Mouse (Mus musculus) intestine, postnatal 0 days (tissue): ENCODE data around the gene Grik1. TPM values are rescaled to one million over a fixed set of nuclear protein-coding genes. Genes with fewer than 3 reads are reported as not detected.

Experiments used
- ATAC-seq: fragments of 200-750 bp; cut with Nextera tagmentation; 2 replicates; pipeline ENCODE4 v1.8.0; 2017; ENCODE audit warnings: mild to moderate bottlenecking, moderate TSS enrichment, moderate library complexity
- H3K27ac ChIP-seq: fragments of 300-500 bp; sonication (generic); 2 replicates; pipeline ENCODE4 v1.5.1; 2014; ENCODE audit warnings: mild to moderate bottlenecking, low read depth, low read length, moderate library complexity
- H3K27me3 ChIP-seq: fragments of 300-500 bp; sonication (generic); replicated peaks from 2 replicates; pipeline ENCODE4 v1.6.1; 2014; ENCODE audit warnings: low read length, mixed read lengths; ENCODE audit not compliant: control insufficient read depth, insufficient read depth
- H3K36me3 ChIP-seq: fragments of 300-500 bp; sonication (generic); 2 replicates; pipeline ENCODE4 v1.6.1; 2014; ENCODE audit warnings: mild to moderate bottlenecking, moderate library complexity; ENCODE audit not compliant: control insufficient read depth, insufficient read depth
- H3K4me1 ChIP-seq: fragments of 300-500 bp; sonication (generic); replicated peaks from 2 replicates; pipeline ENCODE4 v1.6.1; 2014; ENCODE audit warnings: antibody characterized with exemption, low read length, mixed read lengths; ENCODE audit not compliant: control insufficient read depth, insufficient read depth
- H3K4me2 ChIP-seq: fragments of 300-500 bp; sonication (generic); replicated peaks from 2 replicates; pipeline ENCODE4 v1.6.1; 2014; ENCODE audit warnings: low read depth, mild to moderate bottlenecking, moderate library complexity
- H3K4me3 ChIP-seq: fragments of 300-500 bp; sonication (generic); 2 replicates; pipeline ENCODE4 v1.5.1; 2014; ENCODE audit warnings: low read depth, low read length
- H3K9ac ChIP-seq: fragments of 300-500 bp; sonication (generic); 2 replicates; pipeline ENCODE4 v1.6.1; 2014; ENCODE audit warnings: mild to moderate bottlenecking, low read depth, low read length
- H3K9me3 ChIP-seq: fragments of 300-500 bp; sonication (generic); 2 replicates; pipeline ENCODE4 v1.6.1; 2016; ENCODE audit warnings: mixed run types; ENCODE audit not compliant: control insufficient read depth
- CTCF ChIP-seq: sonication (generic); IDR thresholded peaks from 2 replicates; pipeline ENCODE4 v1.5.1; 2016; ENCODE audit warnings: low read depth, mild to moderate bottlenecking, control low read depth, antibody characterized with exemption, moderate library complexity
- WGBS: fragments of 180-500 bp; shearing (Covaris S2); extraction: QIAGEN DNeasy Blood & Tissue Kit; methylation state at CpG from one replicate; pipeline ENCODE4 v1.1.7; 2014; 5-methylcytosine and 5-hydroxymethylcytosine counted together
- polyA plus RNA-seq: library from polyadenylated mRNA; unstranded; fragments of >200 nt; fragmentation: Nextera tagmentation; extraction: Ambion mirVana; gene quantifications from 2 replicates; pipeline ENCODE4 v1.2.1, GENCODE M21; 2015

Grik1 gene
- polyA plus RNA-seq, result 0.52 and 0.54 TPM in 2 replicates

GRCm38 (mm10) chr16:88290132-88290772 is at the start of gene Grik1:
Gene Grik1, minus strand, starts transcription at chr16:88290265.
- H3K27me3 ChIP-seq, result peaks cover 22% of the 10 kb centered on the region
- H3K27ac ChIP-seq, result no peak within 1 kb of the TSS
- H3K4me1 ChIP-seq, result no peaks in the 10 kb centered on the region
- H3K4me2 ChIP-seq, result peak within 1 kb of the TSS; percentile 67
- peak within 1 kb of the TSS; percentile 38 for H3K4me3 ChIP-seq
- no peak within 1 kb of the TSS for H3K9ac ChIP-seq
- ATAC-seq, result no peak; the same call in 1 of the 2 replicates
- no peaks in the 10 kb centered on the region for H3K9me3 ChIP-seq
- no peak for TF ChIP-seq CTCF
- 1% methylated on average over 27 of the region's 27 CpGs for WGBS
- H3K36me3 ChIP-seq, result no peaks in the 10 kb centered on the region

GRCm38 (mm10) chr16:88294209-88294608 is 4.1 kb upstream of the Grik1 start:
- peaks cover 11% of the 10 kb centered on the region for H3K27me3 ChIP-seq
- ATAC-seq, result no peak
- no peaks in the 10 kb centered on the region for H3K4me1 ChIP-seq
- peak; percentile 67 for TF ChIP-seq CTCF
- H3K27ac ChIP-seq, result no peak overlapping the region
- H3K9ac ChIP-seq, result no peak overlapping the region
- H3K4me3 ChIP-seq, result no peak overlapping the region
- WGBS, result 54% methylated on average over 3 of the region's 3 CpGs
- H3K36me3 ChIP-seq, result no peaks in the 10 kb centered on the region
- H3K4me2 ChIP-seq, result no peak overlapping the region
- no peaks in the 10 kb centered on the region for H3K9me3 ChIP-seq

DNA sequence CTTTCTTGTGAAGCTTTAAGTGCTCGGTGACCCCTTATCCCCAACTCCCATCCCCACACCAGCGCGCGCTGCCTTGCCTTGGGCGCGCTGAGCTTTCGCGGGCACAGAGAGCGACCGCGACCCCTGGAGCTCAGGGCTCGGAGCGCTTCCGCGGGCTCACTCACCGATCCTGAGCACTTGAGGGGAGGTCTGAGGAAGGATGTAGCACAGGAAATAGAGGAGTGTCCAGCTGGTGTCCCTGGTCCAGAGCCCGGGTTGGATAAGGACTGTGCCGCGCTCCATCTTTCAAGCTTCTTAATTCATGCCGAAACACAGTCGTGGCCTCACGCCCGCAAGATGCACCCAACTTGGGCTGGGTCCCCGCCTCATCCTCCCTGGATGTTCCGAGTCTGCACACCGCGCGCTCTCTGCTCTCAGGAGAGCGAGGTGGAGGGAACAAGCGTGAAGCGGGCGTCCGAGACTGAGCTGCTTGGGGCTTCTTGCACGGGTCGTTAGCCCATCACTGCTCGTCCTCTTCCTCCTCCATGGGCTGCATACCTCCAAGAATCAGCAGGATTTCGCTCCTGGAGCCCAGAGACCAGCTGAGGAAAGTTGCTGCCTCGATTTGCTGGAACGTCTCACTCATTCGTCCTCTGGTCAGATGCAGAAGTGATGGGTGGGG is 514 bp downstream of the Grik1 start:
- no peaks in the 10 kb centered on the region for H3K4me1 ChIP-seq
- H3K9ac ChIP-seq, result no peak overlapping the region
- under 1% methylated on average over 40 of the region's 40 CpGs for WGBS
- H3K4me2 ChIP-seq, result peak overlapping the region; percentile 67
- peaks cover 22% of the 10 kb centered on the region for H3K27me3 ChIP-seq
- no peak for ATAC-seq
- no peaks in the 10 kb centered on the region for H3K36me3 ChIP-seq
- TF ChIP-seq CTCF, result no peak
- H3K9me3 ChIP-seq, result no peaks in the 10 kb centered on the region
- H3K27ac ChIP-seq, result no peak overlapping the region
- peak overlapping the region; percentile 38 for H3K4me3 ChIP-seq

DNA sequence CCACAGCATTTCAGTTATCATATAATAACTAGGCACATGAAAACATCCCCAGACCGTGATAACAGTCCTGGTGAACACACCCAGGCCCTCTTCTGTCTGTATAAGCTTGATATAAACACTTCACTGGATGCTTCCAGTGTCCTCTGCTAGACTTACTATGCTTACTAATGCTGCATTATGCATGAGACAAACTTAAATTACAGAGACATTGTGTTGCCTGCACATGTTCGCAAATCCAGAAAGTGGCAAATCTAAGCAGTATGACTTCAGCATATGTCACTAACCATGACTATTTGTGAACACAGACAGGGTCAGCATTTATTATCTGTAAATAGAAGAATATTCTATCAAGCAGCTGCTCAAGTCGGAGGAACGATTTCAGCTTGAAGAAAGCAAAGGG is 31.7 kb downstream of the Grik1 start:
- H3K27ac ChIP-seq, result no peak overlapping the region
- H3K9ac ChIP-seq, result no peak overlapping the region
- no peaks in the 10 kb centered on the region for H3K4me1 ChIP-seq
- no peaks in the 10 kb centered on the region for H3K36me3 ChIP-seq
- TF ChIP-seq CTCF, result no peak
- no peak overlapping the region for H3K4me2 ChIP-seq
- H3K9me3 ChIP-seq, result no peaks in the 10 kb centered on the region
- no peak overlapping the region for H3K4me3 ChIP-seq
- no peak for ATAC-seq
- H3K27me3 ChIP-seq, result no peaks in the 10 kb centered on the region
- WGBS, result 67% methylated on average over 4 of the region's 4 CpGs

GRCm38 (mm10) chr16:88257072-88257471 is 33.0 kb downstream of the Grik1 start:
- WGBS, result 85% methylated on average over 5 of the region's 5 CpGs

DNA sequence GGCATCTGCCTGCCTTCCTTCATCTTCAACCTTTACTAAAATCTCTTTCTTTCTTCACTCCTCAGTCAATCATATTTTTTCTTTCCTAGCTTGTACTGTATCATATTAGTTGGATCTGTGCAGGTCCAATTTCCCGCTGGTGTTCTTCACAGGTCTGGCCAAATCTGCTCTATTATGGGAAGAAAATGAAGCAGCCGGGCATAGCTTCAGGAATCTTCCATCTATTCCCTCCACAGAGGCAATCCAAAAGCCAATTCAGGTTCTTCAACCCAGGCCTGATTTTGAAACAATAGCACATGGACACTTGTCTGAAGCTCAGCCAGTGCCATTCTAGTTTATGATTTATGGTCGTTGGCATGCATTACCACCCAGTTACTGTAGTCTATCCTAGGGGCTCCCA is 34.0 kb downstream of the Grik1 start:
- ATAC-seq, result no peak
- no peaks in the 10 kb centered on the region for H3K36me3 ChIP-seq
- H3K9me3 ChIP-seq, result no peaks in the 10 kb centered on the region
- no peaks in the 10 kb centered on the region for H3K27me3 ChIP-seq
- H3K4me2 ChIP-seq, result no peak overlapping the region
- no peak overlapping the region for H3K9ac ChIP-seq
- no peak overlapping the region for H3K4me3 ChIP-seq
- H3K27ac ChIP-seq, result no peak overlapping the region
- no peaks in the 10 kb centered on the region for H3K4me1 ChIP-seq
- TF ChIP-seq CTCF, result no peak
- 82% methylated on average over 3 of the region's 3 CpGs for WGBS

More at GRCm38 (mm10) chr16:88257072-88257471, 33.0 kb downstream of the Grik1 start:
- Histone ChIP-seq H3K4me2 (no peak overlapping the region), H3K9me3 (no peaks in the 10 kb centered on the region), H3K4me1 (no peaks in the 10 kb centered on the region), H3K27me3 (no peaks in the 10 kb centered on the region), H3K27ac (no peak overlapping the region), H3K36me3 (no peaks in the 10 kb centered on the region), H3K9ac (no peak overlapping the region), H3K4me3 (no peak overlapping the region)
- no peak for TF ChIP-seq CTCF
- no peak for ATAC-seq
